Mouse (Mus musculus): ENCODE results near the gene Asb8. TPM values are rescaled to one million over a fixed set of nuclear protein-coding genes. Genes with fewer than 3 reads are reported as not detected.

Asb8 gene
- polyA plus RNA-seq, 1 experiment from 2014 or later = 40.4 TPM

DNA sequence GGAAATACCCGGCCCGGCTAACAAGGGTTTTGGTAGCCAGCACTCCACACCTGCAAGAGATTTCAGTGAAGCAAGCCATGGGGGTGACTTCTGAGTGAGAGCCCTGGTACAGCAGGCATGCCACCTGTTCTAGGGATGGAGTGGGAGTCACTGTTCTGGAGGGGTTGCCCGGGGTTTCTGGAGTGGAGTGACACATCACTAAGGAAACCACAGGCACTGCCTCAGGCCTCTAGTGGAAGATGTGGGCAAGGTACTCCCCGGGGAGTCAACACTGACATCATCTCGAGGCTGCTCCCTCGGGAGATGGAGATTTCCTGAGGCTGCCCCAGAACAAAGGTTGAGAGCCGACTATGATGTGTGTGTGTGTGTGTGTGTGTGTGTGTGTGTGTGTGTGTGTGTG, 4.9 kb upstream of the Asb8 start:
- Histone ChIP-seq H3K4me3 (no peak overlapping the region), H3K9me3 (replicated peaks) (no peaks in the 10 kb centered on the region), H3K27me3 (ENCODE audit: low read depth, poor library complexity, severe bottlenecking) (peaks cover 91% of the 10 kb centered on the region), H3K36me3 (no peaks in the 10 kb centered on the region), H3K27ac (no peak overlapping the region), H3K4me1 (peaks cover 19% of the 10 kb centered on the region)
- DNase-seq (ENCODE audit: low spot score) = no peak
- WGBS = 47% methylated on average over 7 of the region's 7 CpGs

- DNase-seq (ENCODE audit: low spot score) = peak; percentile 43
- H3K4me1 ChIP-seq = peaks cover 19% of the 10 kb centered on the region
- WGBS = 4% methylated on average over 19 of the region's 19 CpGs
- no peaks in the 10 kb centered on the region for H3K36me3 ChIP-seq
- peak overlapping the region; percentile 62 for H3K4me3 ChIP-seq
- H3K27ac ChIP-seq = no peak overlapping the region
- H3K9me3 ChIP-seq (replicated peaks) = no peaks in the 10 kb centered on the region
- peaks cover 90% of the 10 kb centered on the region for H3K27me3 ChIP-seq (ENCODE audit: low read depth, poor library complexity, severe bottlenecking)
These were observed 3.2 kb upstream of the Asb8 start for GRCm38 (mm10) chr15:98168622-98169004.

DNA sequence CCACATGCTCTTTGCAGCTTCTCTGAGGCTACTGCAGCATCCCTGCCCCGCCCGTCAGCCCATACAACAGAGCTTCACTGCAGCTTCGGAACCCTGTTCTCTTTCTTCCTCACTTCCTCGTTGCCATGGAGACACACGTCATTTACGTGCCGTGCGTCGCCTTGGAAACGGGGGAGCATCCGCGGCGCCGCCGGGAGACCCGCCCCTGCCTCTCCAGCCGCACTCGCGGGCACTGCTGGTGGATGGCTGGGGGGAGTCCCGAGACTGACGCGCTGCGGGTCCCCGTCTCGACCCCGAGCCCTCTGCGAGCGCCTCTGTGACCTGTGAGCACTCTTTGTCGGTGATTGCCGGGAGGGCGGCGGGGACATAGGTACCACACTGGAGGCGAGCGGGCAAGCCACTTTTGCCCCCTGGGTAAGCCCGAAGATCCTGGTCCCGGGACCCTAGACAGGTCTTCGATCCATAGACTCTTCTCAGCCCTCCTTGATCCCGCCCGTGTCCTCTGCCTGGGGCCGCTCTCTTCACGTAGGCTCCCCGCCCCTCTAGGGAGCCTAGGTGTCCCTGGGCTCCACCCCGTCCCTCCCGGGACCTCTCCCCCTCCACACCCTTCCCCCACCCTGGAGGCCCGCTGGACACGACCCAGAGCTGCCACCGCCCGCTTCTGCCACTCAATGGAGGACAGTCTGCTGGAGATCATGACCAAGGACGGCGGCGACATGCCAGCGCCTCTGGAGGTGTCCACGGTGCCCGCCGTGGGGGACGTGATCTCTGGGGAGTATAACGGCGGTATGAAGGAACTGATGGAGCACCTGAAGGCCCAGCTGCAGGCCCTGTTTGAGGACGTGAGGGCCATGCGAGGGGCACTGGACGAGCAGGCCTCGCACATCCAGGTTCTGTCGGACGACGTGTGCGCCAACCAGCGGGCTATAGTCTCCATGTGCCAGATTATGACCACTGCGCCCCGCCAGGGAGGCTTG, 2.5 kb upstream of the Asb8 start:
- DNase-seq (ENCODE audit: low spot score) = peak; percentile 87
- Histone ChIP-seq H3K4me1 (peaks cover 19% of the 10 kb centered on the region), H3K36me3 (no peaks in the 10 kb centered on the region), H3K27me3 (ENCODE audit: low read depth, poor library complexity, severe bottlenecking) (peaks cover 84% of the 10 kb centered on the region), H3K9me3 (replicated peaks) (no peaks in the 10 kb centered on the region), H3K27ac (peak overlapping the region; percentile 64), H3K4me3 (peak overlapping the region; percentile 62)
- 1% methylated on average over 69 of the region's 69 CpGs for WGBS

GRCm38 (mm10) chr15:98166963-98167644, 1.7 kb upstream of the Asb8 start, which contains the start of gene Ccdc184:
TSS of gene Ccdc184 (plus strand) at chr15:98167158.
- Histone ChIP-seq H3K27ac (peak within 1 kb of the TSS; percentile 64), H3K27me3 (ENCODE audit: low read depth, poor library complexity, severe bottlenecking) (peaks cover 75% of the 10 kb centered on the region), H3K9me3 (replicated peaks) (no peaks in the 10 kb centered on the region), H3K36me3 (no peaks in the 10 kb centered on the region), H3K4me1 (peaks cover 19% of the 10 kb centered on the region), H3K4me3 (peak within 1 kb of the TSS; percentile 62)
- WGBS = 5% methylated on average over 17 of the region's 18 CpGs
- no peak for DNase-seq (ENCODE audit: low spot score)

DNA sequence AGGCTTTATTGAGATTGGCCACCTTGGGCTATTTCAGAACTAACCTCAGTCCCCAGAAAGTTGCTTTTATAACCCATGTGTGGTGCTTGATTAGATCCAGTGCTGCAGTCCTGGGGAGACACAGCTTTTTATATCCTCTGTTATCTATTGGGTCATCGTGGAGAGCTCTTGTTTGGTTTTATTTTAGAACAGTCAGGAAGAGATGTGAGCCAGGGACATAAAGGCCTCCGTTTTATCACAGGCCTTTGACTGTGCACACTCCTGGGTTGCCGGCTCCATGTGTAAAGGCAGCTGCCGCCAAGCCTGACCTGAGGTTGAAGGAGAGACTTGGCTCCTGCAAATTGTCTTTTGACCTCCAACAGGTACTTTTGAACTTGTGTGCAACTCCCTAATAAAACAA, 2.9 kb downstream of the Asb8 start:
- Histone ChIP-seq H3K27ac (no peak overlapping the region), H3K36me3 (no peaks in the 10 kb centered on the region), H3K4me3 (no peak overlapping the region), H3K9me3 (replicated peaks) (no peaks in the 10 kb centered on the region), H3K27me3 (ENCODE audit: low read depth, poor library complexity, severe bottlenecking) (peaks cover 30% of the 10 kb centered on the region), H3K4me1 (peaks cover 6% of the 10 kb centered on the region)
- DNase-seq (ENCODE audit: low spot score) = no peak
- 60% methylated on average over 4 of the region's 4 CpGs for WGBS

DNA sequence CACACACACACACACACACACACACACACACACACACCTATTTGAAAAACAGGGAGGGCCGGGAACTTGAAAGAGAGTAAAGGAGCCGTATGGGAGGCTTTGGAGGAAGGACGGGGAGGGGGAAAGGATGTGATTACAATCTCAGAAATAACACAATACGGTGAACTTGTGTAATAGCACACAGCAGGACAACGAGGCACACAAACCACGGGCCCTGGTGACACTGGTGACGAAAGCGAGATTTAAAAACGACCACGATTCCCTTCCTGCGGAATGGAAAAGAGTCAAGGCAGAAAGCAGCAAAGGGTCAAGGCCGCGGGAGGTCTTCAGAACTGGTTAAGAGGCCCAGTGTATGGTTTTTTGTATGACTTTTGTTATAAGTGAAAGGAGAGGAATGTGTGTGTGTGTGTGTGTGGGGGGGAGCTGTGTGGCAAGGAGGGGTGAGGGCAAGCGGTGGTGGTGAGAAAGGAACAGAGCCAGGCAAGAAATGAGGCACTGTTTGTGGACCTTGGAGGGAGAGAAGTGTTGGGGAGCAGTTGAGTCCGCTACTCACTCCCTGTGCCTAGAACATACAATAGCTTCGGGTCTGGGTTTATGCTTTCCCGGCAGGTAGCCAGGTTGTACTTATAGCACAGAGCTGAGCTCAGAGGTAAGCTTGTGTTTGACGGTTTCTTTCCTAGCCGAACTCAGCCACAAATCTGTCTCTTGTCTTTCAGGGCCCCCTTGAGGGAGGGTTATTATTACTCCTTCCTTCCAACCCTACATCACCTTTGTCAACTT, 4.2 kb downstream of the Asb8 start:
- Histone ChIP-seq H3K4me3 (no peak overlapping the region), H3K4me1 (no peaks in the 10 kb centered on the region), H3K36me3 (no peaks in the 10 kb centered on the region), H3K27me3 (ENCODE audit: low read depth, poor library complexity, severe bottlenecking) (peaks cover 17% of the 10 kb centered on the region), H3K27ac (no peak overlapping the region), H3K9me3 (replicated peaks) (no peaks in the 10 kb centered on the region)
- no peak for DNase-seq (ENCODE audit: low spot score)
- WGBS = 78% methylated on average over 19 of the region's 19 CpGs

GRCm38 (mm10) chr15:98157253-98157652, 8.2 kb downstream of the Asb8 start:
- 83% methylated on average over 1 of the region's 1 CpGs for WGBS

DNA sequence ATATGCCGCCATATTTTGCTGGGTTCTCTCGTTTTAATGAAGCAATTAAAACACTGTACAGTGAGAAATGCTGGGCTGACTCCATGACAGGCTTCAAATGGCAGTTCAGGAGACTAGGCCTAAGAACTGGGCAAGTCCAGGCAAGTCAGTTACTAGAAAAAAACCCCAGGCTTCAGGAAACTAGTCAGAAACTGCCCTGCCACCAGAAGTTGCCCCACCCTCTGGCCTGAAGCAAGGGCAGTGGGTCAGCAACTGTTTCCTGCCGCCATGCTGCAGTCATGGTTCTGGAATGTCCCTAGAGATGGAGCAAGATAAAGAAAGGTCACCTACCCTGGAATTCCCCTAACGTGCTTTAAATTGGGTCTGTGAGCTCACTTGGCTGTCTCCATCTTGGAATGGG, 9.5 kb downstream of the Asb8 start:
- WGBS = 71% methylated on average over 4 of the region's 4 CpGs
- DNase-seq (ENCODE audit: low spot score) = no peak
- no peak overlapping the region for H3K4me3 ChIP-seq

More at GRCm38 (mm10) chr15:98157253-98157652, 8.2 kb downstream of the Asb8 start:
- no peaks in the 10 kb centered on the region for H3K9me3 ChIP-seq (replicated peaks)
- no peaks in the 10 kb centered on the region for H3K27me3 ChIP-seq (ENCODE audit: low read depth, poor library complexity, severe bottlenecking)
- H3K4me3 ChIP-seq = no peak overlapping the region
- H3K4me1 ChIP-seq = no peaks in the 10 kb centered on the region
- H3K27ac ChIP-seq = no peak overlapping the region
- DNase-seq (ENCODE audit: low spot score) = no peak
- H3K36me3 ChIP-seq = no peaks in the 10 kb centered on the region

DNA sequence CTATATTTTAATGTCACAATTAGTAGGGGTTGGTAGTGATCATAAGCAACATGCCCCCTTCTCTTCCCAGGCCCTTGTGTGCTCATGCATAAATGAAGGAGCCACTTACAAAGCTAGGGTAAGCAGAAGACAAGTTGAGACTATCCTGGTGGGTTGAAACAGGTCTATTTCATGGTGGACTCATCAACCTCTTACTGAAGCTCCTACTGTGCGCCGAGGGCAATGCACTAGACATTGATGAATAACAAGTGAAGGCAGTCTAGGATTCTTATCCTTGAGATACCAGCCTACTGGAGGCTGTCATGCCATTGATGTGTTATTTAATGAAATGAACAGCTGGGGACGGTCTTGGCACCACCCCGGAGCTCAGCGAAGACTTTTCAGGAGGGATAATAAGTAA, 10.2 kb downstream of the Asb8 start:
- no peaks in the 10 kb centered on the region for H3K27me3 ChIP-seq (ENCODE audit: low read depth, poor library complexity, severe bottlenecking)
- WGBS = 94% methylated on average over 5 of the region's 5 CpGs
- no peaks in the 10 kb centered on the region for H3K36me3 ChIP-seq
- no peak overlapping the region for H3K4me3 ChIP-seq
- no peaks in the 10 kb centered on the region for H3K9me3 ChIP-seq (replicated peaks)
- H3K27ac ChIP-seq = no peak overlapping the region
- H3K4me1 ChIP-seq = no peaks in the 10 kb centered on the region
- DNase-seq (ENCODE audit: low spot score) = no peak

More for the DNA sequence above, 9.5 kb downstream of the Asb8 start:
- no peaks in the 10 kb centered on the region for H3K27me3 ChIP-seq (ENCODE audit: low read depth, poor library complexity, severe bottlenecking)
- no peak overlapping the region for H3K27ac ChIP-seq
- no peaks in the 10 kb centered on the region for H3K9me3 ChIP-seq (replicated peaks)
- H3K4me1 ChIP-seq = no peaks in the 10 kb centered on the region
- no peaks in the 10 kb centered on the region for H3K36me3 ChIP-seq

- Histone ChIP-seq H3K4me1 (no peaks in the 10 kb centered on the region), H3K4me3 (no peak overlapping the region), H3K36me3 (no peaks in the 10 kb centered on the region), H3K27ac (no peak overlapping the region), H3K9me3 (replicated peaks) (no peaks in the 10 kb centered on the region), H3K27me3 (ENCODE audit: low read depth, poor library complexity, severe bottlenecking) (no peaks in the 10 kb centered on the region)
- DNase-seq (ENCODE audit: low spot score) = no peak
- 86% methylated on average over 3 of the region's 3 CpGs for WGBS
These were observed 10.8 kb downstream of the Asb8 start for GRCm38 (mm10) chr15:98154631-98155030.

DNA sequence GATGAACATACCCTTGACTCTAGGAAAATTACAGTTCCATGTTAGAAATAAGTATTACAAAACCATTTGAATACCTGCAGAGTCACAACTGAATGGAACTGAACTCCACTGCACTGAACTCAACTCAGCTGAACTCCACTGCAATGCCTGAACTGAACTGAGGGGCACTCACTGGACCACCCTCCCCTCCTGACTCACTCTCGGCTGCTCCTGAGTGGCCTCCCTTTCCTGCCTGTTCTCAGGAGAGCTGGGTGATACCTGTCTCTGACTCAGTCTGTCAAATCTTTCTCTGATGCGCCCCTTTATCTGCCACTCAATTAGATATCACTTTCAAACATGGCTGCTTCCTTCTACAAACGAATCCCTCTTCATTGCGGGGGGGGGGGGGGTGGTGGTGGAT, 11.3 kb downstream of the Asb8 start:
- no peak overlapping the region for H3K27ac ChIP-seq
- H3K4me3 ChIP-seq = no peak overlapping the region
- no peak for DNase-seq (ENCODE audit: low spot score)
- 67% methylated on average over 4 of the region's 4 CpGs for WGBS
- no peaks in the 10 kb centered on the region for H3K9me3 ChIP-seq (replicated peaks)
- H3K27me3 ChIP-seq (ENCODE audit: low read depth, poor library complexity, severe bottlenecking) = no peaks in the 10 kb centered on the region
- H3K36me3 ChIP-seq = no peaks in the 10 kb centered on the region
- no peaks in the 10 kb centered on the region for H3K4me1 ChIP-seq

GRCm38 (mm10) chr15:98153625-98154024, 11.8 kb downstream of the Asb8 start:
- 46% methylated on average over 3 of the region's 3 CpGs for WGBS
- DNase-seq (ENCODE audit: low spot score) = no peak
- no peak overlapping the region for H3K27ac ChIP-seq
- H3K9me3 ChIP-seq (replicated peaks) = no peaks in the 10 kb centered on the region
- no peaks in the 10 kb centered on the region for H3K4me1 ChIP-seq
- H3K36me3 ChIP-seq = no peaks in the 10 kb centered on the region
- no peaks in the 10 kb centered on the region for H3K27me3 ChIP-seq (ENCODE audit: low read depth, poor library complexity, severe bottlenecking)
- no peak overlapping the region for H3K4me3 ChIP-seq

All from limb, embryonic 10.5 days (tissue).